Mouse (Mus musculus) embryonic facial prominence, embryonic 13.5 days (tissue): Measurements from ENCODE around the gene Vwa3b. TPM values are rescaled to one million over a fixed set of nuclear protein-coding genes. Genes with fewer than 3 reads are reported as not detected.

ENCODE experiments used
- ATAC-seq: fragments of 200-750 bp; cut with Nextera tagmentation; 2 replicates; pipeline ENCODE4 v1.8.0; 2017; ENCODE audit warnings: low read depth; ENCODE audit not compliant: insufficient number of reproducible peaks, insufficient read depth, low FRiP score, low TSS enrichment
- H3K27ac ChIP-seq: fragments of 300-500 bp; sonication (generic); 2 replicates; pipeline ENCODE4 v1.5.1; 2015; ENCODE audit warnings: moderate library complexity, mild to moderate bottlenecking, inconsistent platforms
- H3K27me3 ChIP-seq: fragments of 300-500 bp; sonication (generic); 2 replicates; pipeline ENCODE4 v1.6.1; 2015; ENCODE audit warnings: mild to moderate bottlenecking, inconsistent platforms
- H3K36me3 ChIP-seq: fragments of 300-500 bp; sonication (generic); 2 replicates; pipeline ENCODE4 v1.6.1; 2015; ENCODE audit warnings: mild to moderate bottlenecking, inconsistent platforms
- H3K4me1 ChIP-seq: fragments of 300-500 bp; sonication (generic); 2 replicates; pipeline ENCODE4 v1.6.1; 2015; ENCODE audit warnings: inconsistent platforms
- H3K4me2 ChIP-seq: fragments of 300-500 bp; sonication (generic); 2 replicates; pipeline ENCODE4 v1.6.1; 2015; ENCODE audit warnings: moderate library complexity, mild to moderate bottlenecking, inconsistent platforms
- H3K4me3 ChIP-seq: fragments of 300-500 bp; sonication (generic); 2 replicates; pipeline ENCODE4 v1.5.1; 2015; ENCODE audit warnings: mild to moderate bottlenecking, inconsistent platforms
- H3K9ac ChIP-seq: fragments of 300-500 bp; sonication (generic); 2 replicates; pipeline ENCODE4 v1.6.1; 2015; ENCODE audit warnings: mild to moderate bottlenecking, inconsistent platforms
- H3K9me3 ChIP-seq: fragments of 300-500 bp; sonication (generic); 2 replicates; pipeline ENCODE4 v1.6.1; 2016; ENCODE audit warnings: inconsistent platforms
- WGBS: fragments of 180-500 bp; shearing (Covaris S2); methylation state at CpG from one replicate; pipeline ENCODE4 v1.1.7; 2015; ENCODE audit warnings: mixed read lengths; 5-methylcytosine and 5-hydroxymethylcytosine counted together
- polyA plus RNA-seq: library from polyadenylated mRNA; unstranded; fragments of >200 nt; fragmentation: Nextera tagmentation; extraction: Ambion mirVana; gene quantifications from 2 replicates; pipeline ENCODE4 v1.2.1, GENCODE M21; 2015

Vwa3b gene
- 0.63 and 1.2 TPM in 2 replicates for polyA plus RNA-seq

GRCm38 (mm10) chr1:37025962-37026686 is at the start of gene Vwa3b:
Vwa3b (plus strand) TSS chr1:37026596.
- no peak within 1 kb of the TSS for H3K27ac ChIP-seq
- H3K9ac ChIP-seq: no peak within 1 kb of the TSS
- no peak within 1 kb of the TSS for H3K4me3 ChIP-seq
- no peak within 1 kb of the TSS for H3K4me2 ChIP-seq
- no peaks in the 10 kb centered on the region for H3K9me3 ChIP-seq
- H3K36me3 ChIP-seq: no peaks in the 10 kb centered on the region
- H3K4me1 ChIP-seq: peaks cover 12% of the 10 kb centered on the region
- WGBS: 67% methylated on average over 5 of the region's 5 CpGs
- H3K27me3 ChIP-seq: peaks cover 6% of the 10 kb centered on the region
- ATAC-seq: no peak

GRCm38 (mm10) chr1:36976770-36977169 is 49.6 kb upstream of the Vwa3b start:
- H3K4me1 ChIP-seq: no peaks in the 10 kb centered on the region
- no peaks in the 10 kb centered on the region for H3K27me3 ChIP-seq
- ATAC-seq: no peak
- WGBS: 87% methylated on average over 4 of the region's 4 CpGs
- H3K9ac ChIP-seq: no peak overlapping the region
- 0 out of 2 replicates have a peak, but pooled peaks cover 4% of the 10 kb centered on the region for H3K9me3 ChIP-seq
- H3K27ac ChIP-seq: no peak overlapping the region
- H3K4me3 ChIP-seq: no peak overlapping the region
- no peak overlapping the region for H3K4me2 ChIP-seq
- no peaks in the 10 kb centered on the region for H3K36me3 ChIP-seq

DNA sequence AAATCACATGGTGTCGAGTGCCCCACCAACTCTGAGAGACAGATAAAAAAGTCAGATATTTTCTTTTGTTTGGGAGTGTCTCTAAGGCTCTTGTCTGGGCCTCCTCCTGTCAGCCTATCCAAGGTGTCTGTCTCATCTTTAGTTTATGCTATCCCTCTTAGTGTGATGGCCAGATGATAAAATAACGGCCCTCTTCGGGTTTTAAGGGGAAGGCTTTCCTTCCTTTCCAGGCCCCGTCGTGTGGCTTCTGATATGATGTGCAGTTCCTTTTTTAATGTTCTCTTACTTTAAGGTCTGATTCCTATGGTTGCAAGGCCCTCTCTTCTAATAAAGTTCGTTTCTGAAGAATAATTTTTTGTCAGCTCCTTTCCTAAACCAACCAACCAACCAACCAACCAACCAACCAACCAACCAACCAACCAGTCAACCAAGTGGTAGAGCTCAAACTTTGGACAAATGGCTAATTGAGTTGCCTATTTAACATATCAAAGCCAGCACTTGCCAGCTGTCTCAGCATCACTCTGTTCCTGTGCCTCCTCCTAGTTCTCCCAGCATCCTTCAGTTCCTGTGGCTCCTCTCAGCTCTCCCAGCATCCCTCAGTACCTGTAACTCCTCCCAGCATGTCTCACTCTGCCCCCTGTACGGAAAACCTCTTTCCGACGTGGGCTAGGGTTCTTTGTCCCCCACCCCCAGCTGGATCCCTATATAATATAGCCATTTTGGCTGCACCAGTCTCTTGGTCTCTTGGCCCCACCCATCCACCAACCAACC is 44.0 kb upstream of the Vwa3b start:
- WGBS: 84% methylated on average over 9 of the region's 9 CpGs
- Histone ChIP-seq H3K4me1 (no peaks in the 10 kb centered on the region), H3K4me3 (no peak overlapping the region), H3K36me3 (no peaks in the 10 kb centered on the region), H3K27me3 (no peaks in the 10 kb centered on the region), H3K27ac (no peak overlapping the region), H3K4me2 (no peak overlapping the region), H3K9ac (no peak overlapping the region), H3K9me3 (no peaks in the 10 kb centered on the region)
- ATAC-seq: no peak

GRCm38 (mm10) chr1:36983754-36984153 is 42.6 kb upstream of the Vwa3b start:
- H3K4me1 ChIP-seq: no peaks in the 10 kb centered on the region
- WGBS: 24% methylated on average over 4 of the region's 4 CpGs
- ATAC-seq: no peak

GRCm38 (mm10) chr1:36984406-36984805 is 42.0 kb upstream of the Vwa3b start:
- H3K27ac ChIP-seq: no peak overlapping the region
- no peak overlapping the region for H3K4me3 ChIP-seq
- H3K9ac ChIP-seq: no peak overlapping the region
- 32% methylated on average over 6 of the region's 6 CpGs for WGBS
- no peaks in the 10 kb centered on the region for H3K9me3 ChIP-seq
- no peaks in the 10 kb centered on the region for H3K27me3 ChIP-seq
- H3K36me3 ChIP-seq: no peaks in the 10 kb centered on the region
- ATAC-seq: no peak
- no peak overlapping the region for H3K4me2 ChIP-seq
- H3K4me1 ChIP-seq: no peaks in the 10 kb centered on the region

More at GRCm38 (mm10) chr1:36983754-36984153, 42.6 kb upstream of the Vwa3b start:
- Histone ChIP-seq H3K4me3 (no peak overlapping the region), H3K9me3 (no peaks in the 10 kb centered on the region), H3K4me2 (no peak overlapping the region), H3K27me3 (no peaks in the 10 kb centered on the region), H3K9ac (no peak overlapping the region), H3K27ac (no peak overlapping the region), H3K36me3 (no peaks in the 10 kb centered on the region)

DNA sequence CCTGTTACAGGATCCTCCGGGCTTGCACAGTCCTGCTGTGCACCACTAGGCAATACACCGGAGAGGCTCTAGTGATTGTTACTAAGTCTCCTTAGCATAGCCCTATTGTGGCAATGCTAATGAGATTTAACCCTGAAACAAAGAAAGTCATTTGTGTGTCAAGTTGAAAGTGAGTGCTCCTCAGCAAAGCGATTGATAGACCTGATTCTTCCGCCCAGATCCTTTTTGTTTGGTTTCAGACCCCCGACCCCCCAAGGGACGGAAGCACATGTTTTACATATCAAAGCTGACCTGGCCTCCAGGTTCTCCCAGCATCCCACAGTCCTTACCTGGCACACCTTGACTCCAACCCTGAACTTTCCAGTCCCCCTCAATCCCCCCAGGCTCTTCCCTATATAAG is 40.5 kb upstream of the Vwa3b start:
- no peak overlapping the region for H3K4me2 ChIP-seq
- no peaks in the 10 kb centered on the region for H3K4me1 ChIP-seq
- WGBS: 39% methylated on average over 6 of the region's 6 CpGs
- no peak for ATAC-seq
- H3K9me3 ChIP-seq: no peaks in the 10 kb centered on the region
- H3K27ac ChIP-seq: no peak overlapping the region
- no peak overlapping the region for H3K4me3 ChIP-seq
- H3K9ac ChIP-seq: no peak overlapping the region
- H3K36me3 ChIP-seq: no peaks in the 10 kb centered on the region
- H3K27me3 ChIP-seq: no peaks in the 10 kb centered on the region

DNA sequence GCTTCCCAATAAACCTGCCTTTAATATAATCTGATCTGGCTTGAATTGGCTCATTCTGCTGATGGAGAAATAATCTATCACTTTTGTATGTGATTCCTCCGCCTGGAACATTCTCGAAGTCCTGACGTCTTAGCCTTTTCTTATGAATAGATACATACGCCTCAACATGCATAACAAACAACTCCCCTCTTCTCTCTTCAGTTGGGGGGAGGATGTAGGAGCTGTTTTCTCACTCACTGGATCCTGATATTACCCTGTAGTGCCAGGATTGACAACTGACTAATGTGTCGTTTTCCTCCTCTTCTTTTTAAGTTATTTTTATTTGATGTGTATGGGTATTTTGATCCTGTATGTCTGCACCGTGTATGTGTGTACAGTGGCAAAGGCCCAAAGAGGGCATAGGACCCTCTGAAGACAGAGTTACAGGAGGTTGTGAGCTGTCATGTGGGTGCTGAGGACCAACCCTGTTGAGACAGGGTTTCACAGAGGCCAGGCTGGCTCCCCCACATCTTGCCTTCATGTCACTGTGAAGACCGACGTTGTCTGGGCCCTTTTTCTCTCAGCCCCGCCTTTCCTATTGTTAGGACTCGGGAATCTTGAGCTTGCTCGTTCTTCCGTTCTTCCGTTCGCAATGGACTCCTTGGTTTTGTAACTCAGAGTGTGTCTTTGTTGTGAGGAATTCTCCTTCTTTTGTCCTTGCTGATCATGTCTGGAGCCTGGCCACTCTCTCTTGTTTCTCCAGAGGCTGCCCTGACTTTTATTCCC is 39.8 kb upstream of the Vwa3b start:
- Histone ChIP-seq H3K4me2 (no peak overlapping the region), H3K9ac (no peak overlapping the region), H3K27ac (no peak overlapping the region), H3K4me1 (no peaks in the 10 kb centered on the region), H3K4me3 (no peak overlapping the region), H3K27me3 (no peaks in the 10 kb centered on the region), H3K36me3 (no peaks in the 10 kb centered on the region), H3K9me3 (no peaks in the 10 kb centered on the region)
- ATAC-seq: no peak
- WGBS: 54% methylated on average over 14 of the region's 14 CpGs

- Histone ChIP-seq H3K4me3 (no peak overlapping the region), H3K27ac (no peak overlapping the region), H3K4me1 (no peaks in the 10 kb centered on the region), H3K36me3 (no peaks in the 10 kb centered on the region), H3K4me2 (no peak overlapping the region), H3K27me3 (no peaks in the 10 kb centered on the region), H3K9ac (no peak overlapping the region), H3K9me3 (no peaks in the 10 kb centered on the region)
- WGBS: 75% methylated on average over 10 of the region's 10 CpGs
- ATAC-seq: no peak
These were observed 38.9 kb upstream of the Vwa3b start for GRCm38 (mm10) chr1:36987172-36988148.

GRCm38 (mm10) chr1:36988161-36988560 is 38.2 kb upstream of the Vwa3b start:
- H3K27me3 ChIP-seq: no peaks in the 10 kb centered on the region
- H3K4me2 ChIP-seq: no peak overlapping the region
- H3K36me3 ChIP-seq: no peaks in the 10 kb centered on the region
- no peaks in the 10 kb centered on the region for H3K4me1 ChIP-seq
- H3K27ac ChIP-seq: no peak overlapping the region
- ATAC-seq: no peak
- no peak overlapping the region for H3K4me3 ChIP-seq
- no peak overlapping the region for H3K9ac ChIP-seq
- WGBS: 79% methylated on average over 6 of the region's 6 CpGs
- no peaks in the 10 kb centered on the region for H3K9me3 ChIP-seq

DNA sequence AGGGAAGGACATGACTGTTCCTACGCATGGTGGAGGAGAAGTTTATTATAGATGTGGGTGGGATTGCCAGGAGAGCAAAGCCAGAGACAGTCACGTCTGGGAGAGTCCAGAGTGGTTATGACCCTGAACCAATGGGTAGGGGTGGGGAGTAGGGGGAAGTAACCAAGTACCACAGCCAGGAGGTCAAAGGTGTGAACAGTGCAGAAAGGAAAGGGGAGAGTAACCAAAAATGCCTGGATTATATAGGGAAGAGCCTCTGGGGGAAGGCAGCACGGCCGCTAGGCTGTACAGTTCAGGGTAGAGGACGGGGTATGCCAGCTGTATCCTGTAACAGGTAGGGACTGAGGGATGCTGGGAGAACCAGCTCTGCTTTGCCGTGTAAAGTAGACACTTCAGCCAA is 37.8 kb upstream of the Vwa3b start:
- no peak overlapping the region for H3K27ac ChIP-seq
- no peak overlapping the region for H3K4me2 ChIP-seq
- no peak for ATAC-seq
- no peaks in the 10 kb centered on the region for H3K9me3 ChIP-seq
- no peaks in the 10 kb centered on the region for H3K27me3 ChIP-seq
- H3K9ac ChIP-seq: no peak overlapping the region
- H3K4me1 ChIP-seq: no peaks in the 10 kb centered on the region
- H3K4me3 ChIP-seq: no peak overlapping the region
- 80% methylated on average over 6 of the region's 6 CpGs for WGBS
- no peaks in the 10 kb centered on the region for H3K36me3 ChIP-seq

DNA sequence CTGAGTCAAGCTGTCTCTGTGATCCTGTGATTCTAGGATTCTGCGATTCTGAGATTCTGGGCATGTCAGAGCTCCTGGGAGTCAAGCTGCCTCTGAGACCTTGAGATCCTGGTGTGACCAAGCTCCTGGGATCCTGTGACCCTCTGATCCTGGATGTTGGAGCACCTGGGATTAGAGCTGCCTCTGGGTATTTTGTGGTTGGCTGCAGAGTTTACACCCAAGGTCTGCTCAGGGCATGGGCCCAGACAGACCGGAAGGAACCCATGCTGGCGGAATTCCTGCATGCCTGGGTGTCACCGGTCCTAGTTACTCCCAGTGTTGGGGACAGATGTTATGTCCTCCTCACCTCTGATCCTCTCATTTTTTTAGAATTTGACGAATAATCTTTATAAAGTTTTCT is 32.1 kb upstream of the Vwa3b start:
- H3K27me3 ChIP-seq: no peaks in the 10 kb centered on the region
- no peak overlapping the region for H3K27ac ChIP-seq
- H3K9me3 ChIP-seq: no peaks in the 10 kb centered on the region
- H3K4me2 ChIP-seq: no peak overlapping the region
- ATAC-seq: no peak
- 90% methylated on average over 5 of the region's 5 CpGs for WGBS
- H3K36me3 ChIP-seq: no peaks in the 10 kb centered on the region
- H3K9ac ChIP-seq: no peak overlapping the region
- peaks cover 7% of the 10 kb centered on the region for H3K4me1 ChIP-seq
- H3K4me3 ChIP-seq: no peak overlapping the region
